Mouse (Mus musculus) heart, adult 2 months (tissue): ENCODE measurements around the gene Cd86.

Source experiments
- CTCF ChIP-seq: fragments of 200-600 bp; IDR thresholded peaks from 2 replicates; pipeline ENCODE4 v1.8.1; 2022; ENCODE audit warnings: antibody characterized with exemption, mild to moderate bottlenecking, moderate library complexity
- EP300 ChIP-seq: fragments of 200-500 bp; IDR thresholded peaks from 2 replicates; pipeline ENCODE4 v1.6.1; 2011; ENCODE audit warnings: low read depth, low read length, control low read depth; ENCODE audit not compliant: insufficient read depth
- POLR2A ChIP-seq: fragments of 200-500 bp; IDR thresholded peaks from 2 replicates; pipeline ENCODE4 v1.6.1; 2011; ENCODE audit warnings: mild to moderate bottlenecking, low read depth, low read length, control low read depth; ENCODE audit not compliant: insufficient read depth

GRCm38 (mm10) chr16:36571942-36572341 is 93.9 kb downstream of the Cd86 start:
- TF ChIP-seq POLR2A (no peak), EP300 (no peak), CTCF (no peak)
